Mouse (Mus musculus) G1E (cell line): Measurements from ENCODE around the gene Asic1.

ENCODE experiments used
- CTCF ChIP-seq: IDR thresholded peaks from 2 replicates; pipeline ENCODE4 v1.5.1; 2012; ENCODE audit warnings: low read depth, low read length, inconsistent platforms, mixed read lengths
- GATA1 ChIP-seq: IDR thresholded peaks from 2 replicates; pipeline ENCODE4 v1.6.1; 2012; ENCODE audit warnings: borderline replicate concordance, low read length, inconsistent platforms, mixed read lengths
- TAL1 ChIP-seq: conservative IDR thresholded peaks from 2 replicates; pipeline ENCODE4 v1.6.1; 2012; ENCODE audit warnings: low read depth, low read length, inconsistent platforms, mixed read lengths

DNA sequence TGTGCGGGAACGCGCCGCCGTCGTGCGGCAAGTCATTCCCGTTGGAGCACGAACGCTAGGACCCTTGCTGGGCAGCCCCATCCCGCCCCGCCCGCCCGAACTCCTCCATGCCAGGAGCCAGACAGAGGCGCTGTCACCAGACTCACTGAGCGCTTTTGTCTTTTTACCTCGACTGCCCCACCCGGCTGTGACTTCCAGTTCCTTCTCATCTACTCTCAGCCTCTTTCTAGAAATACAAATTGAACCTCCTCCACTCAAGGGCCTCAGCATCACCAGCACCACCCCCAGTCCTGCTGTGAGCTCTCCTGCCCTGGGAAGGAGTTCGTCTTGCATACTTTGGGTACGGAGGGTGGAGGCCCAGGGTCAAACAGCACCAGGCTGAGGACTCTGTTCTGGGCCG is 16.3 kb upstream of the Asic1 start:
- no peak for TF ChIP-seq CTCF
- TF ChIP-seq TAL1: no peak
- TF ChIP-seq GATA1: no peak
